Mouse (Mus musculus) small intestine, adult 2 months (tissue): ENCODE measurements around the gene Ubox5.

Source experiments
- CTCF ChIP-seq: fragments of 200-500 bp; IDR thresholded peaks from 2 replicates; pipeline ENCODE4 v1.5.1; 2012; ENCODE audit warnings: low read depth, mild to moderate bottlenecking, control low read depth, inconsistent platforms, low read length, moderate library complexity, mixed read lengths; ENCODE audit not compliant: insufficient replicate concordance, insufficient read length; ENCODE audit errors: extremely low read depth
- POLR2A ChIP-seq: fragments of 200-500 bp; IDR thresholded peaks from 2 replicates; pipeline ENCODE4 v1.6.1; 2012; ENCODE audit warnings: low read depth, mild to moderate bottlenecking, control low read depth, inconsistent platforms, low read length, moderate library complexity

- TF ChIP-seq CTCF (no peak), POLR2A (no peak)
Observed at GRCm38 (mm10) chr2:130574960-130575359, 54.9 kb downstream of the Ubox5 start.
